Mouse (Mus musculus): ENCODE results near the gene Olfr1426. TPM values are rescaled to one million over a fixed set of nuclear protein-coding genes. Genes with fewer than 3 reads are reported as not detected.

The Olfr1426 gene
- polyA plus RNA-seq (2014; fragmentation: Illumina TruSeq; extraction: RNeasy Lipid Tissue Mini Kit (QIAGEN cat#74804)), result not detected

GRCm38 (mm10) chr19:12091913-12092312 is at the start of gene Olfr1426:
Olfr1426 (minus strand) TSS chr19:12092013.

GRCm38 (mm10) chr19:12123103-12123502 is 31.3 kb upstream of the Olfr1426 start, which contains the start of gene Olfr76:
Olfr76 (minus strand) TSS chr19:12123203.

GRCm38 (mm10) chr19:12115797-12116196 is 24.0 kb upstream of the Olfr1426 start, which contains the start of gene Olfr1428:
Olfr1428 (minus strand) TSS chr19:12115897.

GRCm38 (mm10) chr19:12103234-12103633 is 11.4 kb upstream of the Olfr1426 start, which contains the start of gene Olfr1427:
Olfr1427 (minus strand) TSS chr19:12103334.

GRCm38 (mm10) chr19:12077631-12078030 is 14.2 kb downstream of the Olfr1426 start, which contains the start of gene Olfr1425:
Olfr1425 (minus strand) TSS chr19:12077731.

GRCm38 (mm10) chr19:12062582-12062981 is 29.2 kb downstream of the Olfr1426 start, which contains the start of gene Olfr1424:
Olfr1424 (minus strand) TSS chr19:12062682.

GRCm38 (mm10) chr19:12041217-12041616 is 50.6 kb downstream of the Olfr1426 start, which contains the start of gene Olfr1423:
Olfr1423 (minus strand) TSS chr19:12041317.

Other genes starting within 250 kb of the Olfr1426 start
- not detected for gene Olfr1418, start 230.9 kb downstream of the Olfr1426 start, polyA plus RNA-seq (2014; fragmentation: Illumina TruSeq; extraction: RNeasy Lipid Tissue Mini Kit (QIAGEN cat#74804))
- not detected for gene Olfr1419, start 216.9 kb downstream of the Olfr1426 start, polyA plus RNA-seq (2014; fragmentation: Illumina TruSeq; extraction: RNeasy Lipid Tissue Mini Kit (QIAGEN cat#74804))
- gene Olfr1420, start 205.4 kb downstream of the Olfr1426 start, polyA plus RNA-seq (2014; fragmentation: Illumina TruSeq; extraction: RNeasy Lipid Tissue Mini Kit (QIAGEN cat#74804)), result not detected
- 52.3 TPM for gene Patl1, start 179.6 kb downstream of the Olfr1426 start, polyA plus RNA-seq (2014; fragmentation: Illumina TruSeq; extraction: RNeasy Lipid Tissue Mini Kit (QIAGEN cat#74804))
- 28.6 TPM for gene Osbp, start 126.1 kb downstream of the Olfr1426 start, polyA plus RNA-seq (2014; fragmentation: Illumina TruSeq; extraction: RNeasy Lipid Tissue Mini Kit (QIAGEN cat#74804))
- gene Olfr1423, start 50.7 kb downstream of the Olfr1426 start, polyA plus RNA-seq (2014; fragmentation: Illumina TruSeq; extraction: RNeasy Lipid Tissue Mini Kit (QIAGEN cat#74804)), result not detected
- not detected for gene Olfr1424, start 29.3 kb downstream of the Olfr1426 start, polyA plus RNA-seq (2014; fragmentation: Illumina TruSeq; extraction: RNeasy Lipid Tissue Mini Kit (QIAGEN cat#74804))
- gene Olfr1425, start 14.3 kb downstream of the Olfr1426 start, polyA plus RNA-seq (2014; fragmentation: Illumina TruSeq; extraction: RNeasy Lipid Tissue Mini Kit (QIAGEN cat#74804)), result not detected
- not detected for gene Olfr1427, start 11.3 kb upstream of the Olfr1426 start, polyA plus RNA-seq (2014; fragmentation: Illumina TruSeq; extraction: RNeasy Lipid Tissue Mini Kit (QIAGEN cat#74804))
- gene Olfr1428, start 23.9 kb upstream of the Olfr1426 start, polyA plus RNA-seq (2014; fragmentation: Illumina TruSeq; extraction: RNeasy Lipid Tissue Mini Kit (QIAGEN cat#74804)), result not detected
- gene Olfr76, start 31.2 kb upstream of the Olfr1426 start, polyA plus RNA-seq (2014; fragmentation: Illumina TruSeq; extraction: RNeasy Lipid Tissue Mini Kit (QIAGEN cat#74804)), result not detected
- gene Olfr1555-ps1, start 78.1 kb upstream of the Olfr1426 start, polyA plus RNA-seq (2014; fragmentation: Illumina TruSeq; extraction: RNeasy Lipid Tissue Mini Kit (QIAGEN cat#74804)), result not detected
- gene Olfr1431, start 108.6 kb upstream of the Olfr1426 start, polyA plus RNA-seq (2014; fragmentation: Illumina TruSeq; extraction: RNeasy Lipid Tissue Mini Kit (QIAGEN cat#74804)), result not detected
- not detected for gene Olfr1432, start 140.6 kb upstream of the Olfr1426 start, polyA plus RNA-seq (2014; fragmentation: Illumina TruSeq; extraction: RNeasy Lipid Tissue Mini Kit (QIAGEN cat#74804))
- gene Olfr262, start 149.6 kb upstream of the Olfr1426 start, polyA plus RNA-seq (2014; fragmentation: Illumina TruSeq; extraction: RNeasy Lipid Tissue Mini Kit (QIAGEN cat#74804)), result not detected
- not detected for gene Olfr235, start 169.0 kb upstream of the Olfr1426 start, polyA plus RNA-seq (2014; fragmentation: Illumina TruSeq; extraction: RNeasy Lipid Tissue Mini Kit (QIAGEN cat#74804))
- not detected for gene Olfr1434, start 187.8 kb upstream of the Olfr1426 start, polyA plus RNA-seq (2014; fragmentation: Illumina TruSeq; extraction: RNeasy Lipid Tissue Mini Kit (QIAGEN cat#74804))
- gene Olfr1436, start 207.1 kb upstream of the Olfr1426 start, polyA plus RNA-seq (2014; fragmentation: Illumina TruSeq; extraction: RNeasy Lipid Tissue Mini Kit (QIAGEN cat#74804)), result not detected
- gene Olfr1437, start 233.1 kb upstream of the Olfr1426 start, polyA plus RNA-seq (2014; fragmentation: Illumina TruSeq; extraction: RNeasy Lipid Tissue Mini Kit (QIAGEN cat#74804)), result not detected
- not detected for gene Olfr1438-ps1, start 243.9 kb upstream of the Olfr1426 start, polyA plus RNA-seq (2014; fragmentation: Illumina TruSeq; extraction: RNeasy Lipid Tissue Mini Kit (QIAGEN cat#74804))

Data from ovary, adult 10 weeks (tissue).